Mouse (Mus musculus): ENCODE measurements around the gene Ankmy1.

- TF ChIP-seq CTCF (IDR thresholded peaks at IDR 0.05; ENCODE audit: control insufficient read depth, insufficient read depth, insufficient read length) (no peak), CEBPB (IDR thresholded peaks at IDR 0.05; ENCODE audit: low read depth) (no peak), USF1 (IDR thresholded peaks at IDR 0.05; ENCODE audit: low read depth) (no peak), MAX (IDR thresholded peaks at IDR 0.05) (no peak), MYOD1 (IDR thresholded peaks at IDR 0.05; ENCODE audit: control insufficient read depth, insufficient read length, low read depth) (no peak)
Measured at GRCm38 (mm10) chr1:92880101-92880500, 22.6 kb downstream of the Ankmy1 start.
